Mouse (Mus musculus): Measurements from ENCODE around the gene Ndc1. TPM values are rescaled to one million over a fixed set of nuclear protein-coding genes. Genes with fewer than 3 reads are reported as not detected.
A peak's percentile ranks its signal among the peaks of the same experiment; 100 is the strongest.

The Ndc1 gene
- polyA plus RNA-seq, 1 experiment from 2014 or later = 19.9 TPM

- Histone ChIP-seq H3K9ac (replicated peaks; ENCODE audit: low read depth, low read length) (no peak overlapping the region), H3K36me3 (ENCODE audit: control insufficient read depth, insufficient read depth) (peaks cover 10% of the 10 kb centered on the region), H3K9me3 (ENCODE audit: control insufficient read depth, low read length) (no peaks in the 10 kb centered on the region), H3K27ac (ENCODE audit: low read length) (peak overlapping the region; percentile 58; the same call in 1 of the 2 replicates), H3K4me3 (replicated peaks; ENCODE audit: low read length) (no peak overlapping the region), H3K4me1 (replicated peaks; ENCODE audit: control insufficient read depth, insufficient read depth, low read length) (0 out of 2 replicates have a peak, but pooled peaks cover 5% of the 10 kb centered on the region), H3K4me2 (ENCODE audit: low read length) (no peak overlapping the region), H3K27me3 (replicated peaks; ENCODE audit: control insufficient read depth, insufficient read depth, low read length) (no peaks in the 10 kb centered on the region)
- 68% methylated on average over 4 of the region's 4 CpGs for WGBS
- ATAC-seq = peak; percentile 72; the same call in 1 of the 2 replicates
Measured at GRCm38 (mm10) chr4:107387038-107387437, 19.5 kb downstream of the Ndc1 start.

- Histone ChIP-seq H3K9me3 (ENCODE audit: control insufficient read depth, low read length) (no peaks in the 10 kb centered on the region), H3K36me3 (ENCODE audit: control insufficient read depth, insufficient read depth) (peaks cover 10% of the 10 kb centered on the region), H3K4me3 (replicated peaks; ENCODE audit: low read length) (no peak overlapping the region), H3K27ac (ENCODE audit: low read length) (peak overlapping the region; percentile 58; the same call in 1 of the 2 replicates), H3K4me2 (ENCODE audit: low read length) (no peak overlapping the region), H3K9ac (replicated peaks; ENCODE audit: low read depth, low read length) (no peak overlapping the region), H3K27me3 (replicated peaks; ENCODE audit: control insufficient read depth, insufficient read depth, low read length) (no peaks in the 10 kb centered on the region), H3K4me1 (replicated peaks; ENCODE audit: control insufficient read depth, insufficient read depth, low read length) (0 out of 2 replicates have a peak, but pooled peaks cover 5% of the 10 kb centered on the region)
- 63% methylated on average over 8 of the region's 8 CpGs for WGBS
- peak; percentile 59 for ATAC-seq
Measured at GRCm38 (mm10) chr4:107387465-107387864, 19.9 kb downstream of the Ndc1 start.

GRCm38 (mm10) chr4:107388291-107388690 lies 20.7 kb downstream of the Ndc1 start:
- no peaks in the 10 kb centered on the region for H3K27me3 ChIP-seq (replicated peaks; ENCODE audit: control insufficient read depth, insufficient read depth, low read length)
- 0 out of 2 replicates have a peak, but pooled peaks cover 5% of the 10 kb centered on the region for H3K4me1 ChIP-seq (replicated peaks; ENCODE audit: control insufficient read depth, insufficient read depth, low read length)
- H3K9me3 ChIP-seq (ENCODE audit: control insufficient read depth, low read length) = no peaks in the 10 kb centered on the region
- H3K4me2 ChIP-seq (ENCODE audit: low read length) = no peak overlapping the region
- no peak overlapping the region for H3K9ac ChIP-seq (replicated peaks; ENCODE audit: low read depth, low read length)
- H3K27ac ChIP-seq (ENCODE audit: low read length) = no peak overlapping the region
- no peak for ATAC-seq
- over 99% methylated on average over 2 of the region's 2 CpGs for WGBS
- peaks cover 15% of the 10 kb centered on the region for H3K36me3 ChIP-seq (ENCODE audit: control insufficient read depth, insufficient read depth)
- H3K4me3 ChIP-seq (replicated peaks; ENCODE audit: low read length) = no peak overlapping the region

- H3K9me3 ChIP-seq (ENCODE audit: control insufficient read depth, low read length) = no peaks in the 10 kb centered on the region
- H3K4me3 ChIP-seq (replicated peaks; ENCODE audit: low read length) = no peak overlapping the region
- H3K36me3 ChIP-seq (ENCODE audit: control insufficient read depth, insufficient read depth) = peaks cover 17% of the 10 kb centered on the region
- no peak for ATAC-seq
- WGBS = 89% methylated on average over 3 of the region's 3 CpGs
- H3K4me2 ChIP-seq (ENCODE audit: low read length) = no peak overlapping the region
- H3K27me3 ChIP-seq (replicated peaks; ENCODE audit: control insufficient read depth, insufficient read depth, low read length) = no peaks in the 10 kb centered on the region
- H3K9ac ChIP-seq (replicated peaks; ENCODE audit: low read depth, low read length) = no peak overlapping the region
- 0 out of 2 replicates have a peak, but pooled peaks cover 5% of the 10 kb centered on the region for H3K4me1 ChIP-seq (replicated peaks; ENCODE audit: control insufficient read depth, insufficient read depth, low read length)
- H3K27ac ChIP-seq (ENCODE audit: low read length) = no peak overlapping the region
Measured at GRCm38 (mm10) chr4:107389345-107389744, 21.8 kb downstream of the Ndc1 start.

GRCm38 (mm10) chr4:107393771-107394170 lies 26.2 kb downstream of the Ndc1 start:
- H3K36me3 ChIP-seq (ENCODE audit: control insufficient read depth, insufficient read depth) = peaks cover 14% of the 10 kb centered on the region
- no peaks in the 10 kb centered on the region for H3K27me3 ChIP-seq (replicated peaks; ENCODE audit: control insufficient read depth, insufficient read depth, low read length)
- no peak overlapping the region for H3K4me3 ChIP-seq (replicated peaks; ENCODE audit: low read length)
- 98% methylated on average over 2 of the region's 2 CpGs for WGBS
- ATAC-seq = no peak
- no peaks in the 10 kb centered on the region for H3K9me3 ChIP-seq (ENCODE audit: control insufficient read depth, low read length)
- H3K9ac ChIP-seq (replicated peaks; ENCODE audit: low read depth, low read length) = no peak overlapping the region
- H3K4me2 ChIP-seq (ENCODE audit: low read length) = no peak overlapping the region
- no peak overlapping the region for H3K27ac ChIP-seq (ENCODE audit: low read length)
- H3K4me1 ChIP-seq (replicated peaks; ENCODE audit: control insufficient read depth, insufficient read depth, low read length) = no peaks in the 10 kb centered on the region

- Histone ChIP-seq H3K27ac (ENCODE audit: low read length) (no peak overlapping the region), H3K9me3 (ENCODE audit: control insufficient read depth, low read length) (no peaks in the 10 kb centered on the region), H3K4me3 (replicated peaks; ENCODE audit: low read length) (no peak overlapping the region), H3K9ac (replicated peaks; ENCODE audit: low read depth, low read length) (no peak overlapping the region), H3K4me1 (replicated peaks; ENCODE audit: control insufficient read depth, insufficient read depth, low read length) (peaks cover 4% of the 10 kb centered on the region; the same call in 1 of the 2 replicates), H3K36me3 (ENCODE audit: control insufficient read depth, insufficient read depth) (peaks cover 2% of the 10 kb centered on the region; the same call in 1 of the 2 replicates), H3K4me2 (ENCODE audit: low read length) (no peak overlapping the region), H3K27me3 (replicated peaks; ENCODE audit: control insufficient read depth, insufficient read depth, low read length) (no peaks in the 10 kb centered on the region; the same call in 1 of the 2 replicates)
- WGBS = 87% methylated on average over 4 of the region's 4 CpGs
- ATAC-seq = no peak
Measured at GRCm38 (mm10) chr4:107420202-107420601, 52.6 kb downstream of the Ndc1 start.

- no peak overlapping the region for H3K9ac ChIP-seq (replicated peaks; ENCODE audit: low read depth, low read length)
- peaks cover 4% of the 10 kb centered on the region; the same call in 1 of the 2 replicates for H3K4me1 ChIP-seq (replicated peaks; ENCODE audit: control insufficient read depth, insufficient read depth, low read length)
- no peak overlapping the region for H3K27ac ChIP-seq (ENCODE audit: low read length)
- peaks cover 2% of the 10 kb centered on the region; the same call in 1 of the 2 replicates for H3K36me3 ChIP-seq (ENCODE audit: control insufficient read depth, insufficient read depth)
- 5% methylated on average over 14 of the region's 14 CpGs for WGBS
- ATAC-seq = no peak
- no peak overlapping the region for H3K4me3 ChIP-seq (replicated peaks; ENCODE audit: low read length)
- no peaks in the 10 kb centered on the region; the same call in 1 of the 2 replicates for H3K27me3 ChIP-seq (replicated peaks; ENCODE audit: control insufficient read depth, insufficient read depth, low read length)
- H3K9me3 ChIP-seq (ENCODE audit: control insufficient read depth, low read length) = no peaks in the 10 kb centered on the region
- peak overlapping the region; percentile 16; the same call in 1 of the 2 replicates for H3K4me2 ChIP-seq (ENCODE audit: low read length)
Measured at GRCm38 (mm10) chr4:107421711-107422110, 54.1 kb downstream of the Ndc1 start.

GRCm38 (mm10) chr4:107422176-107422575 lies 54.6 kb downstream of the Ndc1 start:
- Histone ChIP-seq H3K27ac (ENCODE audit: low read length) (no peak overlapping the region), H3K36me3 (ENCODE audit: control insufficient read depth, insufficient read depth) (peaks cover 2% of the 10 kb centered on the region; the same call in 1 of the 2 replicates), H3K9me3 (ENCODE audit: control insufficient read depth, low read length) (no peaks in the 10 kb centered on the region), H3K4me3 (replicated peaks; ENCODE audit: low read length) (no peak overlapping the region), H3K4me1 (replicated peaks; ENCODE audit: control insufficient read depth, insufficient read depth, low read length) (peaks cover 4% of the 10 kb centered on the region; the same call in 1 of the 2 replicates), H3K4me2 (ENCODE audit: low read length) (no peak overlapping the region), H3K27me3 (replicated peaks; ENCODE audit: control insufficient read depth, insufficient read depth, low read length) (no peaks in the 10 kb centered on the region; the same call in 1 of the 2 replicates), H3K9ac (replicated peaks; ENCODE audit: low read depth, low read length) (no peak overlapping the region)
- 21% methylated on average over 6 of the region's 6 CpGs for WGBS
- no peak for ATAC-seq

- Histone ChIP-seq H3K4me2 (ENCODE audit: low read length) (no peak overlapping the region), H3K27ac (ENCODE audit: low read length) (no peak overlapping the region), H3K4me1 (replicated peaks; ENCODE audit: control insufficient read depth, insufficient read depth, low read length) (peaks cover 4% of the 10 kb centered on the region; the same call in 1 of the 2 replicates), H3K4me3 (replicated peaks; ENCODE audit: low read length) (no peak overlapping the region), H3K9ac (replicated peaks; ENCODE audit: low read depth, low read length) (no peak overlapping the region), H3K27me3 (replicated peaks; ENCODE audit: control insufficient read depth, insufficient read depth, low read length) (no peaks in the 10 kb centered on the region; the same call in 1 of the 2 replicates), H3K36me3 (ENCODE audit: control insufficient read depth, insufficient read depth) (no peaks in the 10 kb centered on the region), H3K9me3 (ENCODE audit: control insufficient read depth, low read length) (no peaks in the 10 kb centered on the region)
- ATAC-seq = no peak
- 93% methylated on average over 12 of the region's 12 CpGs for WGBS
Measured at GRCm38 (mm10) chr4:107425616-107426015, 58.0 kb downstream of the Ndc1 start.
